Mouse (Mus musculus) gastrocnemius, postnatal 36 days (tissue): Measurements from ENCODE around the gene Hoxc4. TPM values are rescaled to one million over a fixed set of nuclear protein-coding genes. Genes with fewer than 3 reads are reported as not detected.

Experiments used
- DNase-seq, 2 experiments: peaks; one replicate each; pipeline ENCODE4 v3.0.0; 2022
- intact Hi-C: fragments of 180-260 bp; cut with DNase I; formaldehyde crosslinking; loops from one replicate; pipeline ENCODE4 v1.15.1; 2025
- long read RNA-seq, 2 experiments: library from polyadenylated mRNA; stranded (forward); transcript quantifications; one replicate each; pipeline ENCODE4 v2.0.0; 2021
- total RNA-seq, 2 experiments: library from RNA; stranded (reverse); gene quantifications; 2 replicates each; pipeline ENCODE4 v1.2.3; 2021

Hoxc4 gene
- 1 to 10 TPM; 4.1 to 4.2 TPM for total RNA-seq
- long read RNA-seq, experiment 1, partial matches to known transcripts: 0 of 2 reads
- long read RNA-seq, experiment 1, other reads (novel, unspliced or antisense): 2 of 2 reads
- long read RNA-seq, experiment 2, partial matches to known transcripts: 1 of 5 reads
- long read RNA-seq, experiment 2, other reads (novel, unspliced or antisense): 3 of 5 reads

- DNase-seq: no peak
- intact Hi-C loops: no loop called here
These were observed at the start of gene Hoxc4 for GRCm38 (mm10) chr15:103018636-103019035. TSS of gene Hoxc4 (plus strand) at chr15:103018934.

- intact Hi-C loops: loop anchor here (5.0 kb wide), 1 partner anchor 213 kb away; no protein-coding TSS in a partner anchor
- no peak for DNase-seq
These were observed 49.4 kb upstream of the Hoxc4 start for GRCm38 (mm10) chr15:102969296-102969695.

- DNase-seq: no peak
- intact Hi-C loops: no loop called here
These were observed 48.0 kb upstream of the Hoxc4 start for GRCm38 (mm10) chr15:102970740-102971139.

GRCm38 (mm10) chr15:102972254-102972653, 46.5 kb upstream of the Hoxc4 start:
- intact Hi-C loops: no loop called here
- DNase-seq: no peak

- intact Hi-C loops: no loop called here
- DNase-seq: no peak
These were observed 46.0 kb upstream of the Hoxc4 start for GRCm38 (mm10) chr15:102972753-102973152.

GRCm38 (mm10) chr15:102975034-102975433, 43.7 kb upstream of the Hoxc4 start:
- intact Hi-C loops: no loop called here
- DNase-seq: no peak

- DNase-seq: peak in 1 of 2 experiments; percentile 50
- intact Hi-C loops: loop anchor here (2.0 kb wide), 1 partner anchor 13 kb away; no protein-coding TSS in a partner anchor
These were observed 43.0 kb upstream of the Hoxc4 start for GRCm38 (mm10) chr15:102975688-102976111.

GRCm38 (mm10) chr15:102976171-102976570, 42.6 kb upstream of the Hoxc4 start, which contains the start of gene Hoxc9:
TSS of gene Hoxc9 (plus strand) at chr15:102976439.
- intact Hi-C loops: loop anchor here (2.0 kb wide), 1 partner anchor 13 kb away; no protein-coding TSS in a partner anchor
- DNase-seq: peak in 1 of 2 experiments; percentile 42

GRCm38 (mm10) chr15:102976631-102977422, 41.9 kb upstream of the Hoxc4 start:
- peak in 1 of 2 experiments; percentile 47 for DNase-seq
- intact Hi-C loops: loop anchor here (2.0 kb wide), 1 partner anchor 14 kb away; no protein-coding TSS in a partner anchor

GRCm38 (mm10) chr15:102977423-102977974, 41.2 kb upstream of the Hoxc4 start:
- DNase-seq: no peak
- intact Hi-C loops: loop anchor here (2.0 kb wide), 1 partner anchor 15 kb away; no protein-coding TSS in a partner anchor

GRCm38 (mm10) chr15:102978615-102979515, 39.9 kb upstream of the Hoxc4 start:
- intact Hi-C loops: no loop called here
- DNase-seq: no peak

- intact Hi-C loops: no loop called here
- DNase-seq: no peak
These were observed 38.8 kb upstream of the Hoxc4 start for GRCm38 (mm10) chr15:102979936-102980335.

- intact Hi-C loops: no loop called here
- no peak for DNase-seq
These were observed 38.4 kb upstream of the Hoxc4 start for GRCm38 (mm10) chr15:102980352-102980751.

- no peak for DNase-seq
- intact Hi-C loops: no loop called here
These were observed 37.8 kb upstream of the Hoxc4 start for GRCm38 (mm10) chr15:102980912-102981311.

GRCm38 (mm10) chr15:102981379-102982288, 37.1 kb upstream of the Hoxc4 start:
- intact Hi-C loops: no loop called here

GRCm38 (mm10) chr15:102983716-102984115, 35.0 kb upstream of the Hoxc4 start:
- intact Hi-C loops: no loop called here
- DNase-seq: no peak

More at GRCm38 (mm10) chr15:102981379-102982288, 37.1 kb upstream of the Hoxc4 start:
- DNase-seq: peak; percentile 61

- intact Hi-C loops: no loop called here
- no peak for DNase-seq
These were observed 34.2 kb upstream of the Hoxc4 start for GRCm38 (mm10) chr15:102984521-102984920.

- intact Hi-C loops: no loop called here
- no peak for DNase-seq
These were observed 33.8 kb upstream of the Hoxc4 start for GRCm38 (mm10) chr15:102984925-102985324.
